ENCODE assay signal across 9 mouse cellular contexts in the genomic region with DNA sequence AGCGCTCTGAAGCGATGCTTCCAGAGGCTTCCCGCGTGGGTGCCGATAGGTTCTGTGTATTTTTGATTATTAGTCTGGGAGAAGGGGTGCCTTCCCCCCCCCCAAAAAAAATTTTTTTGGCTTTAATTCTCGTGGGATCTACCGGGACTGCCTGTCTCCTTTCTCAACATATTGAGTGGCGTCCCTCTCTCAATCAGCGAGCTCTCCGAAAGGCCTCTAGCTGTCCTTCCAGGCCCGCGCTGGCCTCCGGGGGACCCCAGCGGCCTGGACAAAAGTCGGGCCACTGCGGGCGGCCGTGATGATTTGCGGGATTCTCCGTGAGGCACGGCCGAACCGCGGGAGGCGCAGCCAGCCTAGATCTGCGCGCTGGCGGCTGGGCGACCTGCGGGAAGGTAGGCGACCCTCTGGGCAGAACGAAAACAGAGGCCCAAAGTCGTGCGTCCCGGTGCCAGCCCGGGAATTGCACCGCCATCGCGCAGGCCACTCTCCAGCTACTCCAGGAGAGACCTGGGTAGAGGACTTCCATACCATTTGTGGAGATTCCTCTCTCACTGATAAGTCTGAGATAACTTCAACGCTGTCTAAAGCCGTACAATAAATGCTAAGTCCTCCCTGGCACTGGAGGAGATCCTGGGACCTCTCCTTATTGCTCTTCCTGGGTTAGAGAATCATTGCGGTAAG. TPM values are rescaled to one million over a fixed set of nuclear protein-coding genes. Genes with fewer than 3 reads are reported as not detected.
A peak's percentile ranks its signal among the peaks of the same experiment; 100 is the strongest.
DNase-seq lines count a peak whose midpoint lies in the region; ATAC-seq lines count a peak whose summit lies in the region.
"Had no signal": no experiment of that assay in that cellular context is flagged by ENCODE, and none has a peak within 500 bp of the region (broad histone marks: within the 10 kb centered on the region; RNA-seq: fewer than 3 reads in every experiment).

No protein-coding gene starts in this region.

- H3K4me1 ChIP-seq in intestine, embryonic 15.5 days (replicated peaks) = peaks cover 23% of the 10 kb centered on the region

- H3K27ac ChIP-seq in intestine, embryonic 15.5 days = no peak overlapping the region
- H3K27ac ChIP-seq: left cerebral cortex, adult 2 months had no signal

- H3K9ac ChIP-seq in intestine, embryonic 15.5 days = no peak overlapping the region

- no peaks in the 10 kb centered on the region for H3K9me3 ChIP-seq in intestine, embryonic 15.5 days

- DNase-seq in kidney, postnatal 4 days = peak; percentile 36 to 61
- DNase-seq in kidney, adult 9 months = no peak
- DNase-seq in R1 (ENCODE audit: low read depth, low spot score) = peak; percentile 24
- DNase-seq in embryo, embryonic 9.5 days (ENCODE audit: extremely low spot score) = peak; percentile 59

- 3% methylated on average over 42 of the region's 42 CpGs for WGBS in intestine, embryonic 15.5 days

- ATAC-seq in intestine, embryonic 15.5 days = no peak
- no peak for ATAC-seq in granulocyte monocyte progenitor cell, adult 5-6 weeks (replicated peaks; ENCODE audit: poor library complexity, severe bottlenecking)
- no peak for ATAC-seq in megakaryocyte progenitor cell, adult 5-6 weeks (replicated peaks; ENCODE audit: poor library complexity)

- no peaks in the 10 kb centered on the region for H3K36me3 ChIP-seq in intestine, embryonic 15.5 days

- no peak overlapping the region for H3K4me2 ChIP-seq in intestine, embryonic 15.5 days (replicated peaks)

- H3K27me3 ChIP-seq in intestine, embryonic 15.5 days (replicated peaks) = peaks cover 87% of the 10 kb centered on the region

- 0 out of 2 replicates have a peak overlapping the region, but pooled peaks have one; percentile 1 for H3K4me3 ChIP-seq in intestine, embryonic 15.5 days (replicated peaks)
- H3K4me3 ChIP-seq: left cerebral cortex, adult 2 months had no signal

RNA-seq across cellular contexts. Expression of a gene that starts 1.2 kb away (rescaled TPM):
- 0.40 and 0.64 TPM in 2 replicates for polyA plus RNA-seq in intestine, embryonic 15.5 days (2015; fragmentation: Nextera tagmentation; extraction: Ambion mirVana)
- not detected in 2 replicates for total RNA-seq in granulocyte monocyte progenitor cell, adult 5-6 weeks (2014; fragmentation: Nextera tagmentation)
- total RNA-seq in granulocyte monocyte progenitor cell, adult 5-6 weeks (2017) = not detected in 2 replicates
- total RNA-seq in megakaryocyte progenitor cell, adult 5-6 weeks (2015) = not detected in 2 replicates
- total RNA-seq in megakaryocyte progenitor cell, adult 5-6 weeks (2017) = not detected in 2 replicates
- total RNA-seq: left cerebral cortex, adult 2 months had no signal
- polyA plus RNA-seq: cerebellum, adult 2 months had no signal
